Mouse (Mus musculus): Measurements from ENCODE around the gene Ythdf2. TPM values are rescaled to one million over a fixed set of nuclear protein-coding genes. Genes with fewer than 3 reads are reported as not detected.

Ythdf2 gene
- polyA plus RNA-seq (2015; fragmentation: Nextera tagmentation; extraction: Ambion mirVana): 73.3 and 79.5 TPM in 2 replicates

DNA sequence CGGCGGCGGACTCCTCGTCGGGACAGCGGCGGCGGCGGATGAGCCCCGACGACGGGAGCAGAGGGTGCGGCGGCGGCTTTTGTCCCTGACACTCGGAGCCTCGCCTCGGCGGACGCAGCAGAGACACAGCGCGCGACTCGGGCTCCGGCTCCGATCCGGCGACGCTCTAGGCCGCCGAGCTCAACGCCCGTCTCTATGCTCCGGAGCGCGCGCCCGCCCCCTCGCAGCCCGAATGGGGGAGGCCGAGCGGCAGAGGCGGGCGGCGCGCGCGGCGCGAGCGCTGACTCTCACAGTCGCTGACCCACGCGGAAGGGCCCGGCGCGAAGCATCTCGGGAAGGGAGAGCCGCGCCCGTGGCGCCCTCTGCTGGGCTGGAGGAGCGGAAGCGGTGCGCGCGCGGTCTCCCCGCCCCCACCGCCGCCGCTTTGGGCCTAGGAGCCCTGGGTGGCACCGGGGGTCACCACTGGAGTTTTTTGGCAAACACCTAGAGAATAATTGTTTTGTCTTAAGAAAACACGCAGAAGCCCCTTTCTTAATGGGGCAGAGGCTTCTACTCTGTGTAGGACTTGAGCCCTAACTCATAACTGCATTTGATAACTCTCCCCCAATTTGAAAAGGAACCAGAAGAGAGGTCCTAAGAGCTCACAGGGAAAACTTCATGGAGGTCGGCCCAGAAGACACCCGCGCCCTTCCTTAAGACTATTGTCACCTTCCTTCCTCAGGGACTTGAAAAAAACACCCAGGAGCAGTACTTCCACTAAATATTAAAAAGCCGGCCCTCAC is at the start of gene Ythdf2:
Gene Ythdf2 (minus strand): TSS at position 351 of the 782 bp plus-strand sequence.
- Histone ChIP-seq H3K4me2 (peak within 1 kb of the TSS; percentile 65), H3K4me3 (replicated peaks) (peak within 1 kb of the TSS; percentile 96), H3K36me3 (0 out of 2 replicates have a peak, but pooled peaks cover 8% of the 10 kb centered on the region), H3K9me3 (no peaks in the 10 kb centered on the region), H3K9ac (peak within 1 kb of the TSS; percentile 99), H3K27me3 (replicated peaks) (no peaks in the 10 kb centered on the region), H3K27ac (peak within 1 kb of the TSS; percentile 94), H3K4me1 (peaks cover 9% of the 10 kb centered on the region)
- ATAC-seq (ENCODE audit: insufficient read depth, low FRiP score, low read depth): peak; percentile 99
- under 1% methylated on average over 77 of the region's 78 CpGs for WGBS

GRCm38 (mm10) chr4:132260404-132261379 is 48.6 kb upstream of the Ythdf2 start:
- Histone ChIP-seq H3K9me3 (no peaks in the 10 kb centered on the region), H3K9ac (peak overlapping the region; percentile 92), H3K27ac (peak overlapping the region; percentile 94), H3K36me3 (no peaks in the 10 kb centered on the region), H3K4me3 (replicated peaks) (peak overlapping the region; percentile 77), H3K27me3 (replicated peaks) (no peaks in the 10 kb centered on the region), H3K4me2 (peak overlapping the region; percentile 77), H3K4me1 (peaks cover 19% of the 10 kb centered on the region)
- 2% methylated on average over 46 of the region's 64 CpGs for WGBS
- peak; percentile 82 for ATAC-seq (ENCODE audit: insufficient read depth, low FRiP score, low read depth)

GRCm38 (mm10) chr4:132259248-132259647 is 47.1 kb upstream of the Ythdf2 start:
- H3K4me3 ChIP-seq (replicated peaks): peak overlapping the region; percentile 77; the same call in 1 of the 2 replicates
- ATAC-seq (ENCODE audit: insufficient read depth, low FRiP score, low read depth): no peak
- no peaks in the 10 kb centered on the region for H3K9me3 ChIP-seq
- peak overlapping the region; percentile 36; the same call in 1 of the 2 replicates for H3K27ac ChIP-seq
- H3K27me3 ChIP-seq (replicated peaks): no peaks in the 10 kb centered on the region
- peak overlapping the region; percentile 77 for H3K4me2 ChIP-seq
- H3K9ac ChIP-seq: no peak overlapping the region
- no peaks in the 10 kb centered on the region for H3K36me3 ChIP-seq
- WGBS: 72% methylated on average over 4 of the region's 4 CpGs
- peaks cover 19% of the 10 kb centered on the region for H3K4me1 ChIP-seq

DNA sequence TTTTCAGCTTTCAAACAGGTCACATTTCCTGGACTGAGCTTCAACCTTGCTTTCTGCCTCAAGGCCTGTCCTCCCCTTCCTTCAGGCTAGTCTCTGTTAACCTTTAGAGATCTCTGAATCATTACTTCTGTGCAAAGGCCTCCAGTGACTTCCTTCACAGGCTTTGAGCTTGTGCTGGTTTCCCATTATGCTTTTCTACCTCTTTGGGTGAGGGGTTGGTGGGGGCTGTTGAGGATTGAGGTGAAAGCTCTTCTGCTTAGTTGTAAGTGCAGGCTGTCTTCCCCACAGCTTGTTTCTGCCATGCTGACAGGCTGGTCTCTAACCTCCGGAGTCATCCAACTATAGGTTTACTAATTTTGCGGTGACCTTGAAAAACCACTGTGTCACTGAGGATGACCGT is 44.3 kb upstream of the Ythdf2 start:
- ATAC-seq (ENCODE audit: insufficient read depth, low FRiP score, low read depth): no peak
- H3K4me3 ChIP-seq (replicated peaks): no peak overlapping the region
- H3K27me3 ChIP-seq (replicated peaks): no peaks in the 10 kb centered on the region
- H3K4me2 ChIP-seq: no peak overlapping the region
- 0 out of 2 replicates have a peak, but pooled peaks cover under 1% of the 10 kb centered on the region for H3K36me3 ChIP-seq
- no peak overlapping the region for H3K9ac ChIP-seq
- H3K9me3 ChIP-seq: no peaks in the 10 kb centered on the region
- H3K4me1 ChIP-seq: peaks cover 12% of the 10 kb centered on the region
- no peak overlapping the region for H3K27ac ChIP-seq
- 91% methylated on average over 3 of the region's 3 CpGs for WGBS

DNA sequence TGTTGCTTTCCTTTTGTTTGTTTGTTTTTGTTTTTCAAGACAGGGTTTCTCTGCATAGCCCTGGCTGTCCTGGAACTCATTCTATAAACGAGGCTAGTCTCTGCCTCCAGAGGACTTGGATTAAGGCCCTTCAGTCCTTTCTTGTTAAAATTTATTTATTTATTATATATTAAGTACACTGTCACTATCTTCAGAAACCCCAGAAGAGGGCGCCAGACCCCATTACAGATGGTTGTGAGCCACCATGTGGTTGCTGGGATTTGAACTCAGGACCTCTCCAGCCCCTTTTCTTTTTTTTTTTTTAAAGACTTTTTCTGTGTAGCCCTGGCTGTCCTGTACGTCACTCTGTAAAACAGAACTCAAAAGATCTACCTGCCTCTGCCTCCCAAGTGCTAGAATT is 42.9 kb upstream of the Ythdf2 start:
- WGBS: 74% methylated on average over 3 of the region's 3 CpGs
- Histone ChIP-seq H3K4me3 (replicated peaks) (no peak overlapping the region), H3K9me3 (no peaks in the 10 kb centered on the region), H3K9ac (no peak overlapping the region), H3K4me1 (peaks cover 10% of the 10 kb centered on the region), H3K36me3 (peaks cover 13% of the 10 kb centered on the region; the same call in 1 of the 2 replicates), H3K27ac (no peak overlapping the region), H3K27me3 (replicated peaks) (no peaks in the 10 kb centered on the region), H3K4me2 (no peak overlapping the region)
- ATAC-seq (ENCODE audit: insufficient read depth, low FRiP score, low read depth): no peak

DNA sequence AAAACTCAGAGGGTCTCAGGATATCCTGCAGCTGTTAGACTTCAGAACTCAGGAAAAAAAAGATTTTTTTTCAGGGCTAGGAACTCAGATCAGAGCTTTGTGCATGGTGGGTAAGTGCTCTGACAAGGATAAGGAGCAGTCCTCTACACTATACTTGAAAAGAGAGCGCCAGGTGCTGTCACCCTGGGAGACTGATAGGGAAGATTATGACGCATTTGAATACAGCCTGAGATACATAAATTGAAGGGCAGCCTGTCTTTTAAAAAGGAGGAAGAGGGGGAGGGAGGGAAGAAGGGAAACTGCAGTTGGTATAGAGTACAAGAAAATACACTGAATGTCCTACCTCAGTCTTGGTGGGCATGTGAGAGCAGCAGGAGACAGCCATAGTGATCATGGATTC is 41.5 kb upstream of the Ythdf2 start:
- Histone ChIP-seq H3K9me3 (no peaks in the 10 kb centered on the region), H3K27me3 (replicated peaks) (no peaks in the 10 kb centered on the region), H3K4me1 (no peaks in the 10 kb centered on the region), H3K36me3 (peaks cover 21% of the 10 kb centered on the region; the same call in 1 of the 2 replicates), H3K27ac (no peak overlapping the region), H3K4me3 (replicated peaks) (no peak overlapping the region), H3K4me2 (no peak overlapping the region), H3K9ac (no peak overlapping the region)
- WGBS: 57% methylated on average over 2 of the region's 2 CpGs
- no peak for ATAC-seq (ENCODE audit: insufficient read depth, low FRiP score, low read depth)

GRCm38 (mm10) chr4:132253128-132253527 is 41.0 kb upstream of the Ythdf2 start:
- Histone ChIP-seq H3K4me3 (replicated peaks) (no peak overlapping the region), H3K27me3 (replicated peaks) (no peaks in the 10 kb centered on the region), H3K9ac (no peak overlapping the region), H3K9me3 (no peaks in the 10 kb centered on the region), H3K4me1 (no peaks in the 10 kb centered on the region), H3K36me3 (peaks cover 22% of the 10 kb centered on the region; the same call in 1 of the 2 replicates), H3K27ac (no peak overlapping the region), H3K4me2 (no peak overlapping the region)
- 83% methylated on average over 8 of the region's 8 CpGs for WGBS
- no peak for ATAC-seq (ENCODE audit: insufficient read depth, low FRiP score, low read depth)

- Histone ChIP-seq H3K4me2 (no peak overlapping the region), H3K27ac (no peak overlapping the region), H3K9ac (no peak overlapping the region), H3K36me3 (peaks cover 23% of the 10 kb centered on the region), H3K9me3 (no peaks in the 10 kb centered on the region), H3K4me1 (no peaks in the 10 kb centered on the region), H3K27me3 (replicated peaks) (no peaks in the 10 kb centered on the region), H3K4me3 (replicated peaks) (no peak overlapping the region)
- 81% methylated on average over 9 of the region's 9 CpGs for whole genome bisulfite sequencing
- ATAC-seq (ENCODE audit: insufficient read depth, low FRiP score, low read depth): no peak
Observed at GRCm38 (mm10) chr4:132251596-132251995, 39.5 kb upstream of the Ythdf2 start.

DNA sequence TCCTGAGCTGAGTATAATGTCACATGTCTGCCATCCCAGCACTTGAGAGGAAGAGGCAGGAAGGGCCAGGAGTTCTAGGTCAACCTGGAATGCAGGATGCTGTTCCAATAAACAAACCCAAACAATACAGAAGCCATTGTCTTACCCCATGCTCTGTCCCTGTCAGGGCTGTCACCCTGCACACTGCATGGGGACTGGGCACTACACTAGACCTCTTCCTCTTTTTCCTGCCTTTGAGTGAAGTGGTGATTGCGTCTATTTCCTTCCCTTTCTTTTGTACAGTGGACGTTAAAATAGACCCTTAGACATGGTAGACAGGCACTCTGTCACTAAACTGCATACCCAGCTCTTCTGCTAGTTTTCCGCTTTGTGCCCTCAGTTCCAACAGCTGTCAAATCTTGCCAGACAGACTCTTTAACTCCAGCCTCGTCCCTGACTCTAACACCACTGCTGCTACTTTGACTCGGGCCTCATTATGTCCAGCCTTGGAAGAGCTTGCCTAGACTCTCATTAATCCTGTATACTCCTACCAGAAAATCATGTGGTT is 35.4 kb upstream of the Ythdf2 start:
- Histone ChIP-seq H3K9ac (no peak overlapping the region), H3K9me3 (no peaks in the 10 kb centered on the region), H3K4me1 (no peaks in the 10 kb centered on the region), H3K4me2 (no peak overlapping the region), H3K27ac (no peak overlapping the region), H3K27me3 (replicated peaks) (no peaks in the 10 kb centered on the region), H3K4me3 (replicated peaks) (no peak overlapping the region), H3K36me3 (peaks cover 33% of the 10 kb centered on the region)
- ATAC-seq (ENCODE audit: insufficient read depth, low FRiP score, low read depth): no peak; the same call in 1 of the 2 replicates
- whole genome bisulfite sequencing: 80% methylated on average over 5 of the region's 5 CpGs

- Histone ChIP-seq H3K36me3 (peaks cover 36% of the 10 kb centered on the region), H3K9me3 (no peaks in the 10 kb centered on the region), H3K27ac (no peak overlapping the region), H3K4me3 (replicated peaks) (no peak overlapping the region), H3K4me1 (no peaks in the 10 kb centered on the region), H3K27me3 (replicated peaks) (no peaks in the 10 kb centered on the region), H3K4me2 (no peak overlapping the region), H3K9ac (no peak overlapping the region)
- 89% methylated on average over 3 of the region's 3 CpGs for WGBS
- no peak for ATAC-seq (ENCODE audit: insufficient read depth, low FRiP score, low read depth)
Observed at GRCm38 (mm10) chr4:132245643-132246042, 33.5 kb upstream of the Ythdf2 start.

GRCm38 (mm10) chr4:132241208-132241607 is 29.1 kb upstream of the Ythdf2 start:
- H3K4me1 ChIP-seq: no peaks in the 10 kb centered on the region
- H3K4me2 ChIP-seq: no peak overlapping the region
- no peak overlapping the region for H3K27ac ChIP-seq
- H3K9me3 ChIP-seq: no peaks in the 10 kb centered on the region
- WGBS: 87% methylated on average over 3 of the region's 3 CpGs
- no peak overlapping the region for H3K4me3 ChIP-seq (replicated peaks)
- H3K9ac ChIP-seq: no peak overlapping the region
- no peak for ATAC-seq (ENCODE audit: insufficient read depth, low FRiP score, low read depth)
- H3K27me3 ChIP-seq (replicated peaks): no peaks in the 10 kb centered on the region
- peaks cover 32% of the 10 kb centered on the region for H3K36me3 ChIP-seq
